Mouse (Mus musculus): ENCODE data around the gene Tspan5. TPM values are rescaled to one million over a fixed set of nuclear protein-coding genes. Genes with fewer than 3 reads are reported as not detected.

Gene Tspan5
- polyA plus RNA-seq, 2 experiments, result 2.0 to 2.9 TPM

GRCm38 (mm10) chr3:138709183-138709582, 32.8 kb upstream of the Tspan5 start:
- TF ChIP-seq CTCF (IDR thresholded peaks at IDR 0.05; ENCODE audit: low read depth), result no peak
- H3K9ac ChIP-seq (replicated peaks), result no peak overlapping the region
- ATAC-seq (ENCODE audit: insufficient read depth) (no peak), DNase-seq (ENCODE audit: low read depth in 3 of 3, low spot score in 3 of 3) (no peak)
- H3K27me3 ChIP-seq (ENCODE audit: control insufficient read depth, insufficient read depth, low read length), result no peaks in the 10 kb centered on the region
- H3K4me3 ChIP-seq (ENCODE audit: insufficient read depth in 1 of 2, low read depth in 2 of 2, low read length in 2 of 2), result no peak overlapping the region
- WGBS (ENCODE audit: insufficient replicate concordance), result 49% methylated on average over 5 of the region's 5 CpGs
- H3K36me3 ChIP-seq (replicated peaks; ENCODE audit: control insufficient read depth, insufficient read depth, low read depth), result no peaks in the 10 kb centered on the region
- H3K4me2 ChIP-seq (ENCODE audit: low read depth), result no peak overlapping the region
- no peaks in the 10 kb centered on the region for H3K4me1 ChIP-seq (replicated peaks; ENCODE audit: control insufficient read depth in 2 of 2, insufficient read depth in 2 of 2, low read length in 1 of 2)
- no peaks in the 10 kb centered on the region for H3K9me3 ChIP-seq (ENCODE audit: control insufficient read depth, low read length)
- H3K27ac ChIP-seq, result no peak overlapping the region

GRCm38 (mm10) chr3:138711971-138712370, 30.0 kb upstream of the Tspan5 start:
- no peak for DNase-seq (ENCODE audit: low read depth in 3 of 3, low spot score in 3 of 3)
- H3K27me3 ChIP-seq (ENCODE audit: control insufficient read depth, insufficient read depth, low read length), result no peaks in the 10 kb centered on the region
- no peaks in the 10 kb centered on the region for H3K4me1 ChIP-seq (replicated peaks; ENCODE audit: control insufficient read depth in 2 of 2, insufficient read depth in 2 of 2, low read length in 1 of 2)
- TF ChIP-seq CTCF (IDR thresholded peaks at IDR 0.05; ENCODE audit: low read depth) (no peak), EP300 (IDR thresholded peaks at IDR 0.05; ENCODE audit: low read depth) (no peak)
- H3K9ac ChIP-seq (replicated peaks), result no peak overlapping the region
- 60% methylated on average over 4 of the region's 4 CpGs for WGBS (ENCODE audit: insufficient replicate concordance)
- no peaks in the 10 kb centered on the region for H3K9me3 ChIP-seq (ENCODE audit: control insufficient read depth, low read length)
- H3K36me3 ChIP-seq (replicated peaks; ENCODE audit: control insufficient read depth, insufficient read depth, low read depth), result no peaks in the 10 kb centered on the region
- no peak for ATAC-seq (ENCODE audit: insufficient read depth)
- no peak overlapping the region for H3K4me3 ChIP-seq (ENCODE audit: insufficient read depth in 1 of 2, low read depth in 2 of 2, low read length in 2 of 2)
- H3K27ac ChIP-seq, result no peak overlapping the region
- no peak overlapping the region for H3K4me2 ChIP-seq (ENCODE audit: low read depth)

GRCm38 (mm10) chr3:138712452-138713140, 29.4 kb upstream of the Tspan5 start:
- Histone ChIP-seq H3K4me2 (ENCODE audit: low read depth) (no peak overlapping the region), H3K36me3 (replicated peaks; ENCODE audit: control insufficient read depth, insufficient read depth, low read depth) (no peaks in the 10 kb centered on the region), H3K4me1 (replicated peaks; ENCODE audit: control insufficient read depth in 2 of 2, insufficient read depth in 2 of 2, low read length in 1 of 2) (no peaks in the 10 kb centered on the region), H3K27ac (no peak overlapping the region), H3K27me3 (ENCODE audit: control insufficient read depth, insufficient read depth, low read length) (no peaks in the 10 kb centered on the region), H3K4me3 (ENCODE audit: insufficient read depth in 1 of 2, low read depth in 2 of 2, low read length in 2 of 2) (no peak overlapping the region), H3K9ac (replicated peaks) (no peak overlapping the region), H3K9me3 (ENCODE audit: control insufficient read depth, low read length) (no peaks in the 10 kb centered on the region)
- 78% methylated on average over 11 of the region's 11 CpGs for WGBS (ENCODE audit: insufficient replicate concordance)
- DNase-seq (ENCODE audit: low read depth in 3 of 3, low spot score in 3 of 3), result no peak
- TF ChIP-seq EP300 (IDR thresholded peaks at IDR 0.05; ENCODE audit: low read depth), result no peak
- no peak for ATAC-seq (ENCODE audit: insufficient read depth)

- no peak overlapping the region for H3K4me2 ChIP-seq (ENCODE audit: low read depth)
- DNase-seq (ENCODE audit: low read depth in 3 of 3, low spot score in 3 of 3), result no peak
- no peak overlapping the region for H3K9ac ChIP-seq (replicated peaks)
These were observed 28.9 kb upstream of the Tspan5 start for GRCm38 (mm10) chr3:138713141-138713540.

GRCm38 (mm10) chr3:138714788-138715187, 27.2 kb upstream of the Tspan5 start:
- no peak for DNase-seq (ENCODE audit: low read depth in 3 of 3, low spot score in 3 of 3)
- Histone ChIP-seq H3K4me3 (ENCODE audit: insufficient read depth in 1 of 2, low read depth in 2 of 2, low read length in 2 of 2) (no peak overlapping the region), H3K4me2 (ENCODE audit: low read depth) (no peak overlapping the region), H3K4me1 (replicated peaks; ENCODE audit: control insufficient read depth in 2 of 2, insufficient read depth in 2 of 2, low read length in 1 of 2) (no peaks in the 10 kb centered on the region), H3K27me3 (ENCODE audit: control insufficient read depth, insufficient read depth, low read length) (no peaks in the 10 kb centered on the region), H3K27ac (no peak overlapping the region), H3K9ac (replicated peaks) (no peak overlapping the region), H3K36me3 (replicated peaks; ENCODE audit: control insufficient read depth, insufficient read depth, low read depth) (no peaks in the 10 kb centered on the region), H3K9me3 (ENCODE audit: control insufficient read depth, low read length) (no peaks in the 10 kb centered on the region)
- ATAC-seq (ENCODE audit: insufficient read depth), result no peak
- WGBS (ENCODE audit: insufficient replicate concordance), result 38% methylated on average over 2 of the region's 2 CpGs
- TF ChIP-seq EP300 (IDR thresholded peaks at IDR 0.05; ENCODE audit: low read depth) (no peak), CTCF (IDR thresholded peaks at IDR 0.05; ENCODE audit: low read depth) (no peak)

More at GRCm38 (mm10) chr3:138713141-138713540, 28.9 kb upstream of the Tspan5 start:
- no peaks in the 10 kb centered on the region for H3K27me3 ChIP-seq (ENCODE audit: control insufficient read depth, insufficient read depth, low read length)
- H3K36me3 ChIP-seq (replicated peaks; ENCODE audit: control insufficient read depth, insufficient read depth, low read depth), result no peaks in the 10 kb centered on the region
- TF ChIP-seq CTCF (IDR thresholded peaks at IDR 0.05; ENCODE audit: low read depth) (peak; percentile 13; the same call in 1 of the 2 replicates), EP300 (IDR thresholded peaks at IDR 0.05; ENCODE audit: low read depth) (no peak)
- no peak for ATAC-seq (ENCODE audit: insufficient read depth)
- WGBS (ENCODE audit: insufficient replicate concordance), result 50% methylated on average over 6 of the region's 6 CpGs
- H3K9me3 ChIP-seq (ENCODE audit: control insufficient read depth, low read length), result no peaks in the 10 kb centered on the region
- H3K4me1 ChIP-seq (replicated peaks; ENCODE audit: control insufficient read depth in 2 of 2, insufficient read depth in 2 of 2, low read length in 1 of 2), result no peaks in the 10 kb centered on the region
- H3K4me3 ChIP-seq (ENCODE audit: insufficient read depth in 1 of 2, low read depth in 2 of 2, low read length in 2 of 2), result no peak overlapping the region
- H3K27ac ChIP-seq, result no peak overlapping the region

All from liver, embryonic 14.5 days (tissue).